Mouse (Mus musculus) lung, embryonic 15.5 days (tissue): ENCODE data around the gene Slc38a3. TPM values are rescaled to one million over a fixed set of nuclear protein-coding genes. Genes with fewer than 3 reads are reported as not detected.

Source experiments
- polyA plus RNA-seq: library from polyadenylated mRNA; unstranded; fragments of >200 nt; fragmentation: Nextera tagmentation; extraction: Ambion mirVana; gene quantifications from 2 replicates; pipeline ENCODE4 v1.2.1, GENCODE M21; 2015

Gene Slc38a3
- polyA plus RNA-seq, 1 experiment from 2014 or later, result 3.9 TPM

Other genes with a start within 250 kb of the Slc38a3 start
- gene Tmem115, start 135.6 kb downstream of the Slc38a3 start, polyA plus RNA-seq, result 39.7 and 42.7 TPM in 2 replicates
- gene Cyb561d2, start 127.3 kb downstream of the Slc38a3 start, polyA plus RNA-seq, result 26.0 and 28.4 TPM in 2 replicates
- gene Nprl2, start 127.3 kb downstream of the Slc38a3 start, polyA plus RNA-seq, result 39.2 and 42.2 TPM in 2 replicates
- 6.8 TPM in 2 replicates for gene Zmynd10, start 122.2 kb downstream of the Slc38a3 start, polyA plus RNA-seq
- gene Rassf1, start 118.0 kb downstream of the Slc38a3 start, polyA plus RNA-seq, result 57.7 and 64.1 TPM in 2 replicates
- 37.7 and 39.7 TPM in 2 replicates for gene Tusc2, start 106.3 kb downstream of the Slc38a3 start, polyA plus RNA-seq
- 105 and 109 TPM in 2 replicates for gene Hyal2, start 101.6 kb downstream of the Slc38a3 start, polyA plus RNA-seq
- 8.4 and 9.6 TPM in 2 replicates for gene Hyal1, start 92.6 kb downstream of the Slc38a3 start, polyA plus RNA-seq
- 18.2 and 18.6 TPM in 2 replicates for gene Naa80, start 90.6 kb downstream of the Slc38a3 start, polyA plus RNA-seq
- gene Hyal3, start 88.7 kb downstream of the Slc38a3 start, polyA plus RNA-seq, result 0.99 and 1.4 TPM in 2 replicates
- 40.0 and 44.2 TPM in 2 replicates for gene Ifrd2, start 81.9 kb downstream of the Slc38a3 start, polyA plus RNA-seq
- gene Sema3b, start 60.3 kb downstream of the Slc38a3 start, polyA plus RNA-seq, result 8.2 and 9.1 TPM in 2 replicates
- 469 and 478 TPM in 2 replicates for gene Gnai2, start 34.2 kb downstream of the Slc38a3 start, polyA plus RNA-seq
- 0.54 and 0.93 TPM in 2 replicates for gene Gnat1, start 10.2 kb upstream of the Slc38a3 start, polyA plus RNA-seq
- gene Sema3f, start 40.9 kb upstream of the Slc38a3 start, polyA plus RNA-seq, result 12.3 and 13.7 TPM in 2 replicates
- gene Rbm5, start 101.5 kb upstream of the Slc38a3 start, polyA plus RNA-seq, result 188 and 202 TPM in 2 replicates
- 68.7 and 74.0 TPM in 2 replicates for gene Rbm6, start 203.7 kb upstream of the Slc38a3 start, polyA plus RNA-seq
- 11.0 and 12.6 TPM in 2 replicates for gene Mon1a, start 218.6 kb upstream of the Slc38a3 start, polyA plus RNA-seq
- 4.4 TPM in 2 replicates for gene Mst1r, start 237.3 kb upstream of the Slc38a3 start, polyA plus RNA-seq